16 mouse cellular contexts compared by ENCODE assay signal in genomic region chr3:35403952-35404351, GRCm38 (mm10).
A peak's percentile ranks its signal among the peaks of the same experiment; 100 is the strongest.
DNase-seq lines count a peak whose midpoint lies in the region; ATAC-seq and TF ChIP-seq lines count a peak whose summit lies in the region.
"Had no signal": no experiment of that assay in that cellular context is flagged by ENCODE, and none has a peak within 500 bp of the region (broad histone marks: within the 10 kb centered on the region; RNA-seq: fewer than 3 reads in every experiment).

No protein-coding gene starts in this region.

- H3K9ac ChIP-seq in hindbrain, postnatal 0 days (replicated peaks; ENCODE audit: low read length), result no peak overlapping the region
- no peak overlapping the region for H3K9ac ChIP-seq in forebrain, embryonic 14.5 days (ENCODE audit: low read length)
- H3K9ac ChIP-seq in hindbrain, embryonic 16.5 days (ENCODE audit: low read depth, low read length), result no peak overlapping the region
- H3K9ac ChIP-seq: embryonic facial prominence, embryonic 15.5 days; intestine, embryonic 15.5 days; limb, embryonic 12.5 days; liver, embryonic 14.5 days had no signal

- H3K4me3 ChIP-seq in hindbrain, embryonic 10.5 days, result no peak overlapping the region
- H3K4me3 ChIP-seq in hindbrain, postnatal 0 days (ENCODE audit: low read length), result no peak overlapping the region
- H3K4me3 ChIP-seq in forebrain, embryonic 14.5 days (ENCODE audit: low read depth, low read length), result no peak overlapping the region
- no peak overlapping the region for H3K4me3 ChIP-seq in hindbrain, embryonic 16.5 days (ENCODE audit: low read length)
- H3K4me3 ChIP-seq: embryonic facial prominence, embryonic 15.5 days; heart, embryonic 10.5 days; intestine, embryonic 15.5 days; limb, embryonic 12.5 days; myocyte had no signal

- H3K4me1 ChIP-seq in hindbrain, embryonic 10.5 days (replicated peaks), result peaks cover 46% of the 10 kb centered on the region
- H3K4me1 ChIP-seq in hindbrain, postnatal 0 days (ENCODE audit: insufficient read depth, low read length), result 0 out of 2 replicates have a peak, but pooled peaks cover 4% of the 10 kb centered on the region
- H3K4me1 ChIP-seq in forebrain, embryonic 14.5 days (ENCODE audit: control insufficient read depth, insufficient read depth, low read length), result peaks cover 18% of the 10 kb centered on the region
- 0 out of 2 replicates have a peak, but pooled peaks cover 9% of the 10 kb centered on the region for H3K4me1 ChIP-seq in hindbrain, embryonic 16.5 days (ENCODE audit: control insufficient read depth, insufficient read depth, low read depth, low read length)
- H3K4me1 ChIP-seq: intestine, embryonic 15.5 days had no signal

- WGBS in hindbrain, embryonic 10.5 days, result 46% methylated on average over 5 of the region's 5 CpGs
- 34% methylated on average over 5 of the region's 5 CpGs for WGBS in hindbrain, postnatal 0 days
- 37% methylated on average over 5 of the region's 5 CpGs for WGBS in forebrain, embryonic 14.5 days
- 40% methylated on average over 5 of the region's 5 CpGs for WGBS in hindbrain, embryonic 16.5 days

- no peak for ATAC-seq in hindbrain, postnatal 0 days
- no peak for ATAC-seq in forebrain, embryonic 14.5 days
- ATAC-seq in hindbrain, embryonic 16.5 days, result no peak
- ATAC-seq in megakaryocyte progenitor cell, adult 5-6 weeks (replicated peaks; ENCODE audit: poor library complexity), result no peak
- ATAC-seq in megakaryocyte-erythroid progenitor cell, adult 5-6 weeks (replicated peaks; ENCODE audit: low FRiP score, low TSS enrichment, poor library complexity, severe bottlenecking), result no peak
- ATAC-seq: intestine, embryonic 15.5 days had no signal

- H3K4me2 ChIP-seq in hindbrain, postnatal 0 days (ENCODE audit: low read depth, low read length), result no peak overlapping the region
- H3K4me2 ChIP-seq in forebrain, embryonic 14.5 days (ENCODE audit: low read length), result no peak overlapping the region
- H3K4me2 ChIP-seq in hindbrain, embryonic 16.5 days (ENCODE audit: low read length), result no peak overlapping the region
- H3K4me2 ChIP-seq: embryonic facial prominence, embryonic 15.5 days; intestine, embryonic 15.5 days; limb, embryonic 12.5 days had no signal

- no peak for TF ChIP-seq CTCF in hindbrain, postnatal 0 days (IDR thresholded peaks at IDR 0.05; ENCODE audit: low read depth)

- H3K36me3 ChIP-seq in hindbrain, embryonic 10.5 days, result no peaks in the 10 kb centered on the region
- H3K36me3 ChIP-seq in hindbrain, postnatal 0 days (ENCODE audit: insufficient read depth, low read length), result no peaks in the 10 kb centered on the region
- no peaks in the 10 kb centered on the region for H3K36me3 ChIP-seq in forebrain, embryonic 14.5 days (ENCODE audit: control insufficient read depth, insufficient read depth, low read length)
- H3K36me3 ChIP-seq in hindbrain, embryonic 16.5 days (ENCODE audit: control insufficient read depth, insufficient read depth, low read length), result no peaks in the 10 kb centered on the region
- H3K36me3 ChIP-seq: embryonic facial prominence, embryonic 15.5 days; heart, embryonic 10.5 days; intestine, embryonic 15.5 days; limb, embryonic 12.5 days had no signal

- 0 out of 2 replicates have a peak, but pooled peaks cover 3% of the 10 kb centered on the region for H3K9me3 ChIP-seq in hindbrain, embryonic 10.5 days
- no peaks in the 10 kb centered on the region for H3K9me3 ChIP-seq in hindbrain, postnatal 0 days (ENCODE audit: low read length)
- no peaks in the 10 kb centered on the region for H3K9me3 ChIP-seq in forebrain, embryonic 14.5 days (replicated peaks; ENCODE audit: control insufficient read depth, low read length)
- no peaks in the 10 kb centered on the region for H3K9me3 ChIP-seq in hindbrain, embryonic 16.5 days (ENCODE audit: control insufficient read depth, low read length)
- H3K9me3 ChIP-seq: embryonic facial prominence, embryonic 15.5 days; heart, embryonic 10.5 days; intestine, embryonic 15.5 days; limb, embryonic 12.5 days had no signal

- peak; percentile 21 for DNase-seq in hindbrain, embryonic 10.5 days (ENCODE audit: low spot score)
- DNase-seq in hindbrain, postnatal 0 days (ENCODE audit: low spot score), result no peak
- DNase-seq in embryo, embryonic 10.5 days (ENCODE audit: low spot score), result peak; percentile 43
- DNase-seq in forebrain, embryonic 14.5 days (ENCODE audit: low spot score), result peak; percentile 20
- no peak for DNase-seq in kidney, postnatal 4 days
- DNase-seq: cerebellum, adult 18-20 months; gastrocnemius, postnatal 25 days had no signal

- H3K27me3 ChIP-seq in hindbrain, embryonic 10.5 days (ENCODE audit: insufficient read depth, poor library complexity, severe bottlenecking), result no peaks in the 10 kb centered on the region
- H3K27me3 ChIP-seq in hindbrain, postnatal 0 days (ENCODE audit: insufficient read depth, low read length), result no peaks in the 10 kb centered on the region
- H3K27me3 ChIP-seq in forebrain, embryonic 14.5 days (replicated peaks; ENCODE audit: control insufficient read depth, insufficient read depth, low read length), result no peaks in the 10 kb centered on the region
- no peaks in the 10 kb centered on the region for H3K27me3 ChIP-seq in hindbrain, embryonic 16.5 days (replicated peaks; ENCODE audit: control insufficient read depth, insufficient read depth, low read length)
- H3K27me3 ChIP-seq: embryonic facial prominence, embryonic 15.5 days; intestine, embryonic 15.5 days; limb, embryonic 12.5 days had no signal

- peak overlapping the region; percentile 90 for H3K27ac ChIP-seq in hindbrain, embryonic 10.5 days
- H3K27ac ChIP-seq in hindbrain, postnatal 0 days, result no peak overlapping the region; the same call in 1 of the 2 replicates
- H3K27ac ChIP-seq in forebrain, embryonic 14.5 days (ENCODE audit: low read depth, low read length), result peak overlapping the region; percentile 61
- peak overlapping the region; percentile 20; the same call in 1 of the 2 replicates for H3K27ac ChIP-seq in hindbrain, embryonic 16.5 days (ENCODE audit: low read depth, low read length)
- H3K27ac ChIP-seq: embryonic facial prominence, embryonic 15.5 days; heart, embryonic 10.5 days; intestine, embryonic 15.5 days; limb, embryonic 12.5 days; liver, embryonic 14.5 days had no signal

Comparison
In these comparisons a context has a peak if more than half of its experiments do, and no peak if none do; other contexts are left out.
1. DNase-seq: peak in hindbrain, embryonic 10.5 days (single experiment), embryo, embryonic 10.5 days (single experiment) and forebrain, embryonic 14.5 days (single experiment); none in hindbrain, postnatal 0 days (single experiment) and kidney, postnatal 4 days (0 of 2).